Mouse (Mus musculus): ENCODE measurements at regions not wholly inside any gene's neighbourhood (a gene's known extent, or its start where the extent isn't known, plus 50 kb on each side); places are given as distances from the start of the nearest gene placed in this dataset.

- H3K9me3 ChIP-seq (ENCODE audit: control insufficient read depth, low read length), result no peaks in the 10 kb centered on the region
- no peaks in the 10 kb centered on the region for H3K4me1 ChIP-seq (replicated peaks; ENCODE audit: control insufficient read depth, insufficient read depth, low read length)
- H3K4me3 ChIP-seq (ENCODE audit: low read depth, low read length), result no peak overlapping the region
- no peaks in the 10 kb centered on the region for H3K36me3 ChIP-seq (ENCODE audit: control insufficient read depth, insufficient read depth, low read length)
- H3K9ac ChIP-seq (ENCODE audit: low read length), result no peak overlapping the region
- H3K27ac ChIP-seq (ENCODE audit: low read depth), result no peak overlapping the region
- H3K27me3 ChIP-seq (replicated peaks; ENCODE audit: control insufficient read depth, insufficient read depth, low read length), result no peaks in the 10 kb centered on the region
- ATAC-seq (replicated peaks; ENCODE audit: low FRiP score, low TSS enrichment, low read depth) (no peak), DNase-seq (ENCODE audit: low spot score) (no peak)
- 27% methylated on average over 1 of the region's 1 CpGs for WGBS
- H3K4me2 ChIP-seq (ENCODE audit: low read length), result no peak overlapping the region
These were observed 174.1 kb upstream of the Irx5 start for GRCm38 (mm10) chr8:92183331-92183730.

GRCm38 (mm10) chr8:92180651-92181050, 176.8 kb upstream of the Irx5 start:
- Histone ChIP-seq H3K4me2 (ENCODE audit: low read length) (no peak overlapping the region), H3K9ac (ENCODE audit: low read length) (no peak overlapping the region), H3K27ac (ENCODE audit: low read depth) (no peak overlapping the region), H3K36me3 (ENCODE audit: control insufficient read depth, insufficient read depth, low read length) (no peaks in the 10 kb centered on the region), H3K27me3 (replicated peaks; ENCODE audit: control insufficient read depth, insufficient read depth, low read length) (no peaks in the 10 kb centered on the region), H3K4me1 (replicated peaks; ENCODE audit: control insufficient read depth, insufficient read depth, low read length) (no peaks in the 10 kb centered on the region), H3K9me3 (ENCODE audit: control insufficient read depth, low read length) (no peaks in the 10 kb centered on the region), H3K4me3 (ENCODE audit: low read depth, low read length) (no peak overlapping the region)
- DNase-seq (ENCODE audit: low spot score) (no peak), ATAC-seq (replicated peaks; ENCODE audit: low FRiP score, low TSS enrichment, low read depth) (no peak)
- WGBS, result 84% methylated on average over 4 of the region's 4 CpGs

- WGBS, result 65% methylated on average over 2 of the region's 2 CpGs
- H3K27ac ChIP-seq (ENCODE audit: low read depth), result no peak overlapping the region
- no peaks in the 10 kb centered on the region for H3K36me3 ChIP-seq (ENCODE audit: control insufficient read depth, insufficient read depth, low read length)
- ATAC-seq (replicated peaks; ENCODE audit: low FRiP score, low TSS enrichment, low read depth) (no peak), DNase-seq (ENCODE audit: low spot score) (no peak)
- no peak overlapping the region for H3K4me3 ChIP-seq (ENCODE audit: low read depth, low read length)
- H3K4me2 ChIP-seq (ENCODE audit: low read length), result no peak overlapping the region
- no peaks in the 10 kb centered on the region for H3K27me3 ChIP-seq (replicated peaks; ENCODE audit: control insufficient read depth, insufficient read depth, low read length)
- H3K9me3 ChIP-seq (ENCODE audit: control insufficient read depth, low read length), result no peaks in the 10 kb centered on the region
- H3K4me1 ChIP-seq (replicated peaks; ENCODE audit: control insufficient read depth, insufficient read depth, low read length), result no peaks in the 10 kb centered on the region
- H3K9ac ChIP-seq (ENCODE audit: low read length), result no peak overlapping the region
These were observed 178.1 kb upstream of the Irx5 start for GRCm38 (mm10) chr8:92179327-92179726.

GRCm38 (mm10) chr8:92176101-92176500, 181.3 kb upstream of the Irx5 start:
- Histone ChIP-seq H3K27ac (ENCODE audit: low read depth) (no peak overlapping the region), H3K9ac (ENCODE audit: low read length) (no peak overlapping the region), H3K4me3 (ENCODE audit: low read depth, low read length) (no peak overlapping the region), H3K4me1 (replicated peaks; ENCODE audit: control insufficient read depth, insufficient read depth, low read length) (no peaks in the 10 kb centered on the region), H3K36me3 (ENCODE audit: control insufficient read depth, insufficient read depth, low read length) (no peaks in the 10 kb centered on the region), H3K4me2 (ENCODE audit: low read length) (no peak overlapping the region), H3K27me3 (replicated peaks; ENCODE audit: control insufficient read depth, insufficient read depth, low read length) (no peaks in the 10 kb centered on the region), H3K9me3 (ENCODE audit: control insufficient read depth, low read length) (no peaks in the 10 kb centered on the region)
- DNase-seq (ENCODE audit: low spot score) (no peak), ATAC-seq (replicated peaks; ENCODE audit: low FRiP score, low TSS enrichment, low read depth) (no peak)
- 68% methylated on average over 5 of the region's 5 CpGs for WGBS

GRCm38 (mm10) chr8:92174106-92174505, 183.3 kb upstream of the Irx5 start:
- Histone ChIP-seq H3K9me3 (ENCODE audit: control insufficient read depth, low read length) (no peaks in the 10 kb centered on the region), H3K4me1 (replicated peaks; ENCODE audit: control insufficient read depth, insufficient read depth, low read length) (no peaks in the 10 kb centered on the region), H3K4me2 (ENCODE audit: low read length) (no peak overlapping the region), H3K27ac (ENCODE audit: low read depth) (no peak overlapping the region), H3K4me3 (ENCODE audit: low read depth, low read length) (no peak overlapping the region), H3K27me3 (replicated peaks; ENCODE audit: control insufficient read depth, insufficient read depth, low read length) (no peaks in the 10 kb centered on the region), H3K9ac (ENCODE audit: low read length) (no peak overlapping the region), H3K36me3 (ENCODE audit: control insufficient read depth, insufficient read depth, low read length) (no peaks in the 10 kb centered on the region)
- 62% methylated on average over 2 of the region's 2 CpGs for WGBS
- no peak for DNase-seq (ENCODE audit: low spot score)
- no peak for ATAC-seq (replicated peaks; ENCODE audit: low FRiP score, low TSS enrichment, low read depth)

- WGBS, result 51% methylated on average over 2 of the region's 2 CpGs
- Histone ChIP-seq H3K4me2 (ENCODE audit: low read length) (no peak overlapping the region), H3K4me1 (replicated peaks; ENCODE audit: control insufficient read depth, insufficient read depth, low read length) (no peaks in the 10 kb centered on the region)
These were observed 185.8 kb upstream of the Irx5 start for GRCm38 (mm10) chr8:92171578-92171977.

GRCm38 (mm10) chr8:92167340-92167783, 190.1 kb upstream of the Irx5 start:
- DNase-seq (ENCODE audit: low spot score) (no peak), ATAC-seq (replicated peaks; ENCODE audit: low FRiP score, low TSS enrichment, low read depth) (no peak)

More at GRCm38 (mm10) chr8:92171578-92171977, 185.8 kb upstream of the Irx5 start:
- H3K9ac ChIP-seq (ENCODE audit: low read length), result no peak overlapping the region
- H3K36me3 ChIP-seq (ENCODE audit: control insufficient read depth, insufficient read depth, low read length), result no peaks in the 10 kb centered on the region
- ATAC-seq (replicated peaks; ENCODE audit: low FRiP score, low TSS enrichment, low read depth) (no peak), DNase-seq (ENCODE audit: low spot score) (no peak)
- H3K27me3 ChIP-seq (replicated peaks; ENCODE audit: control insufficient read depth, insufficient read depth, low read length), result no peaks in the 10 kb centered on the region
- H3K9me3 ChIP-seq (ENCODE audit: control insufficient read depth, low read length), result no peaks in the 10 kb centered on the region
- no peak overlapping the region for H3K4me3 ChIP-seq (ENCODE audit: low read depth, low read length)
- no peak overlapping the region for H3K27ac ChIP-seq (ENCODE audit: low read depth)

GRCm38 (mm10) chr8:92165306-92165705, 192.1 kb upstream of the Irx5 start:
- no peak overlapping the region for H3K4me2 ChIP-seq (ENCODE audit: low read length)
- H3K27me3 ChIP-seq (replicated peaks; ENCODE audit: control insufficient read depth, insufficient read depth, low read length), result no peaks in the 10 kb centered on the region
- no peaks in the 10 kb centered on the region for H3K9me3 ChIP-seq (ENCODE audit: control insufficient read depth, low read length)
- H3K4me1 ChIP-seq (replicated peaks; ENCODE audit: control insufficient read depth, insufficient read depth, low read length), result no peaks in the 10 kb centered on the region
- H3K9ac ChIP-seq (ENCODE audit: low read length), result no peak overlapping the region
- ATAC-seq (replicated peaks; ENCODE audit: low FRiP score, low TSS enrichment, low read depth) (no peak), DNase-seq (ENCODE audit: low spot score) (no peak)
- no peak overlapping the region for H3K27ac ChIP-seq (ENCODE audit: low read depth)
- no peaks in the 10 kb centered on the region for H3K36me3 ChIP-seq (ENCODE audit: control insufficient read depth, insufficient read depth, low read length)
- no peak overlapping the region for H3K4me3 ChIP-seq (ENCODE audit: low read depth, low read length)
- WGBS, result 77% methylated on average over 6 of the region's 6 CpGs

More at GRCm38 (mm10) chr8:92167340-92167783, 190.1 kb upstream of the Irx5 start:
- no peaks in the 10 kb centered on the region for H3K9me3 ChIP-seq (ENCODE audit: control insufficient read depth, low read length)
- no peak overlapping the region for H3K4me3 ChIP-seq (ENCODE audit: low read depth, low read length)
- no peaks in the 10 kb centered on the region for H3K4me1 ChIP-seq (replicated peaks; ENCODE audit: control insufficient read depth, insufficient read depth, low read length)
- no peaks in the 10 kb centered on the region for H3K36me3 ChIP-seq (ENCODE audit: control insufficient read depth, insufficient read depth, low read length)
- no peak overlapping the region for H3K9ac ChIP-seq (ENCODE audit: low read length)
- no peak overlapping the region for H3K27ac ChIP-seq (ENCODE audit: low read depth)
- H3K4me2 ChIP-seq (ENCODE audit: low read length), result no peak overlapping the region
- WGBS, result 23% methylated on average over 4 of the region's 4 CpGs
- no peaks in the 10 kb centered on the region for H3K27me3 ChIP-seq (replicated peaks; ENCODE audit: control insufficient read depth, insufficient read depth, low read length)

GRCm38 (mm10) chr8:92164496-92164895, 192.9 kb upstream of the Irx5 start:
- H3K9ac ChIP-seq (ENCODE audit: low read length), result no peak overlapping the region
- DNase-seq (ENCODE audit: low spot score) (no peak), ATAC-seq (replicated peaks; ENCODE audit: low FRiP score, low TSS enrichment, low read depth) (no peak)
- no peak overlapping the region for H3K4me3 ChIP-seq (ENCODE audit: low read depth, low read length)
- H3K9me3 ChIP-seq (ENCODE audit: control insufficient read depth, low read length), result no peaks in the 10 kb centered on the region
- H3K36me3 ChIP-seq (ENCODE audit: control insufficient read depth, insufficient read depth, low read length), result no peaks in the 10 kb centered on the region
- H3K4me2 ChIP-seq (ENCODE audit: low read length), result no peak overlapping the region
- H3K4me1 ChIP-seq (replicated peaks; ENCODE audit: control insufficient read depth, insufficient read depth, low read length), result no peaks in the 10 kb centered on the region
- no peak overlapping the region for H3K27ac ChIP-seq (ENCODE audit: low read depth)
- no peaks in the 10 kb centered on the region for H3K27me3 ChIP-seq (replicated peaks; ENCODE audit: control insufficient read depth, insufficient read depth, low read length)
- 96% methylated on average over 4 of the region's 4 CpGs for WGBS
